Mouse (Mus musculus): Measurements from ENCODE around the gene Lat2. TPM values are rescaled to one million over a fixed set of nuclear protein-coding genes. Genes with fewer than 3 reads are reported as not detected.

The Lat2 gene
- polyA plus RNA-seq, 1 experiment, result 4.9 TPM

GRCm38 (mm10) chr5:134565696-134566095 lies 49.1 kb downstream of the Lat2 start:
- TF ChIP-seq CTCF (IDR thresholded peaks at IDR 0.05; ENCODE audit: extremely low read depth, insufficient read depth, low read length), result no peak
- TF ChIP-seq POLR2A (IDR thresholded peaks at IDR 0.05; ENCODE audit: extremely low read depth, insufficient read depth, low read length), result no peak
- H3K27ac ChIP-seq (ENCODE audit: insufficient read depth, low read length), result no peak overlapping the region
- no peak overlapping the region for H3K4me3 ChIP-seq (ENCODE audit: insufficient read depth, low read length)
- H3K4me1 ChIP-seq (ENCODE audit: control insufficient read depth, insufficient read depth, low read length), result peaks cover 6% of the 10 kb centered on the region; the same call in 1 of the 2 replicates

- H3K4me1 ChIP-seq (ENCODE audit: control insufficient read depth, insufficient read depth, low read length), result peaks cover 6% of the 10 kb centered on the region; the same call in 1 of the 2 replicates
- H3K27ac ChIP-seq (ENCODE audit: insufficient read depth, low read length), result no peak overlapping the region
- TF ChIP-seq POLR2A (IDR thresholded peaks at IDR 0.05; ENCODE audit: extremely low read depth, insufficient read depth, low read length), result no peak
- no peak for TF ChIP-seq CTCF (IDR thresholded peaks at IDR 0.05; ENCODE audit: extremely low read depth, insufficient read depth, low read length)
- no peak overlapping the region for H3K4me3 ChIP-seq (ENCODE audit: insufficient read depth, low read length)
Observed at GRCm38 (mm10) chr5:134564272-134564671, 50.6 kb downstream of the Lat2 start.

- TF ChIP-seq CTCF (IDR thresholded peaks at IDR 0.05; ENCODE audit: extremely low read depth, insufficient read depth, low read length) (no peak), POLR2A (IDR thresholded peaks at IDR 0.05; ENCODE audit: extremely low read depth, insufficient read depth, low read length) (no peak)
- Histone ChIP-seq H3K4me3 (ENCODE audit: insufficient read depth, low read length) (no peak overlapping the region), H3K27ac (ENCODE audit: insufficient read depth, low read length) (no peak overlapping the region), H3K4me1 (ENCODE audit: control insufficient read depth, insufficient read depth, low read length) (0 out of 2 replicates have a peak, but pooled peaks cover 2% of the 10 kb centered on the region)
Observed at GRCm38 (mm10) chr5:134560450-134561171, 54.2 kb downstream of the Lat2 start.

- Histone ChIP-seq H3K27ac (ENCODE audit: insufficient read depth, low read length) (no peak within 1 kb of the TSS), H3K4me1 (ENCODE audit: control insufficient read depth, insufficient read depth, low read length) (0 out of 2 replicates have a peak, but pooled peaks cover 3% of the 10 kb centered on the region), H3K4me3 (ENCODE audit: insufficient read depth, low read length) (no peak within 1 kb of the TSS)
- TF ChIP-seq POLR2A (IDR thresholded peaks at IDR 0.05; ENCODE audit: extremely low read depth, insufficient read depth, low read length) (no peak), CTCF (IDR thresholded peaks at IDR 0.05; ENCODE audit: extremely low read depth, insufficient read depth, low read length) (no peak)
Observed at GRCm38 (mm10) chr5:134560071-134560449, 54.8 kb downstream of the Lat2 start, which contains the start of gene Syna. TSS of gene Syna (minus strand) at chr5:134560171.

- TF ChIP-seq CTCF (IDR thresholded peaks at IDR 0.05; ENCODE audit: extremely low read depth, insufficient read depth, low read length) (no peak), POLR2A (IDR thresholded peaks at IDR 0.05; ENCODE audit: extremely low read depth, insufficient read depth, low read length) (peak; percentile 35; the same call in 1 of the 2 replicates)
- Histone ChIP-seq H3K4me3 (ENCODE audit: insufficient read depth, low read length) (peak overlapping the region; percentile 9; the same call in 1 of the 2 replicates), H3K27ac (ENCODE audit: insufficient read depth, low read length) (no peak overlapping the region), H3K4me1 (ENCODE audit: control insufficient read depth, insufficient read depth, low read length) (peaks cover 4% of the 10 kb centered on the region; the same call in 1 of the 2 replicates)
Observed at GRCm38 (mm10) chr5:134555463-134556164, 59.2 kb downstream of the Lat2 start.

GRCm38 (mm10) chr5:134553951-134554546 lies 60.8 kb downstream of the Lat2 start:
- H3K27ac ChIP-seq (ENCODE audit: insufficient read depth, low read length), result no peak overlapping the region
- TF ChIP-seq POLR2A (IDR thresholded peaks at IDR 0.05; ENCODE audit: extremely low read depth, insufficient read depth, low read length), result no peak
- no peak for TF ChIP-seq CTCF (IDR thresholded peaks at IDR 0.05; ENCODE audit: extremely low read depth, insufficient read depth, low read length)
- peaks cover 5% of the 10 kb centered on the region; the same call in 1 of the 2 replicates for H3K4me1 ChIP-seq (ENCODE audit: control insufficient read depth, insufficient read depth, low read length)
- H3K4me3 ChIP-seq (ENCODE audit: insufficient read depth, low read length), result no peak overlapping the region

- Histone ChIP-seq H3K4me3 (ENCODE audit: insufficient read depth, low read length) (peak within 1 kb of the TSS; percentile 98), H3K27ac (ENCODE audit: insufficient read depth, low read length) (peak within 1 kb of the TSS; percentile 99), H3K4me1 (ENCODE audit: control insufficient read depth, insufficient read depth, low read length) (peaks cover 14% of the 10 kb centered on the region)
- TF ChIP-seq POLR2A (IDR thresholded peaks at IDR 0.05; ENCODE audit: extremely low read depth, insufficient read depth, low read length), result peak; percentile 37; the same call in 1 of the 2 replicates
- no peak for TF ChIP-seq CTCF (IDR thresholded peaks at IDR 0.05; ENCODE audit: extremely low read depth, insufficient read depth, low read length)
Observed at GRCm38 (mm10) chr5:134552110-134552972, 62.5 kb downstream of the Lat2 start, which contains the start of gene Clip2. TSS of gene Clip2 (minus strand) at chr5:134552434.

- Histone ChIP-seq H3K4me3 (ENCODE audit: insufficient read depth, low read length) (peak overlapping the region; percentile 98), H3K27ac (ENCODE audit: insufficient read depth, low read length) (peak overlapping the region; percentile 99), H3K4me1 (ENCODE audit: control insufficient read depth, insufficient read depth, low read length) (peaks cover 14% of the 10 kb centered on the region)
- no peak for TF ChIP-seq CTCF (IDR thresholded peaks at IDR 0.05; ENCODE audit: extremely low read depth, insufficient read depth, low read length)
- TF ChIP-seq POLR2A (IDR thresholded peaks at IDR 0.05; ENCODE audit: extremely low read depth, insufficient read depth, low read length), result no peak
Observed at GRCm38 (mm10) chr5:134551233-134552109, 63.4 kb downstream of the Lat2 start.
